Mouse (Mus musculus): ENCODE measurements at regions not wholly inside any gene's neighbourhood (a gene's known extent, or its start where the extent isn't known, plus 50 kb on each side); places are given as distances from the start of the nearest gene placed in this dataset.

DNA sequence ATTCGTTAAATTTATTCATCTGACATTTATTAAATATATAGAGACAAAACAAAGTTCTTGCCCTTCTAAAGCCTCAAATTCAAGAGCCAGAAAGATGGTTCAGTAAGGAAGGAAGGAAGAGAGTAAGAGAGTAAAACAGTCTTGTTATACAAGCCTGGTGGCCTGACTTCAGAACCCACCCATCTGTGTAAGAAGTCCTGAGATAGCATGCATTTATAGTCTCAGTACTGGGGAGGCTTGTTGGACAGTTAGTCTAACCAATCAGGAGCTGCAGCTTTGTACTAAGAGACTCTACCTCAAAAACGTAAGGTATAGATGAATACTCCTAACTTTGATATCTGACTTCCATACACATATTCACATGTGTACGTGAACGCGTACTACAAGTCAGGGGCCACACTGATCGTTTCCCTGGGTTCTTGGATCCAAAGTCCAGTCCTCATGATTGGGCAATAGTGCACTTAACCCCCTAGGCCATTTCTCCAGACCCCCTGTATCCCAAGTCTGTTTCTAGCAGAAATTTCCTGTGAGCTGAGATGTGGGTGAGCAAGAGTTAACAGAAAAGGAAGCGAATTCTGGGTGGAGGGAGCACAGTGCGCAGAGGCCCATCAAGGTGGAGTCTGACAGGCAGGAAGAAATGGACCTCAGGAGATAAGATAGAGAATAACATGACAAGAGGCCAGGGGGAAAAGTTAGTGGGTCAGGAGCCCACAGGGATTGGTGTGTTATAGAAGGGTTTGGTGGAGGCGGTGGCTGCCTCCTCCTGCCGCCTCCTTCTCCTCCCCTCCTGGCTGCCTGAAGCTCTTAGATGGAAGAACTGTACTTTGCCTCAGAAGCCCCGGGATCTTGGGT lies 187.0 kb downstream of the Kit start:
- DNase-seq, result no peak

GRCm38 (mm10) chr5:75756168-75756567 lies 181.5 kb downstream of the Kit start:
- no peak for DNase-seq

DNA sequence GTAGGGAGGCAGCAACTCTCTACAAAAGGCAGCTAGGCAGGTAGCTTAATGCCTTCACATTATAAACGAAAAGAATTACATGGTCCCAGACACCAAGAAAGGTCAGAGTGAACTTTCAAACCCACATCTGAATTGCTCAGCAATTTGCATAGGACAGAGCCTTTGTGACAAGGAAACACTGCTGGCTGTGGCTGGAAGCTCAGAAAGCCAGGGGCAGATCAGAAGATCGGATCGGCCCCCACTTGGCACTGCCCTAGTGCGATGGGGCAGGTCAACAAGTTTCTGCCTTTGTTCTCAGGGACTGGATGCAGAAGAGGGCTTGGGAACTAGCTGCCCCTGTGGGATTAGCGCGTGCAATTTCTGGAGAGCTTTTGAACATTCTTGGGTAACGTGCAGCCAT lies 179.6 kb downstream of the Kit start:
- no peak for DNase-seq

DNA sequence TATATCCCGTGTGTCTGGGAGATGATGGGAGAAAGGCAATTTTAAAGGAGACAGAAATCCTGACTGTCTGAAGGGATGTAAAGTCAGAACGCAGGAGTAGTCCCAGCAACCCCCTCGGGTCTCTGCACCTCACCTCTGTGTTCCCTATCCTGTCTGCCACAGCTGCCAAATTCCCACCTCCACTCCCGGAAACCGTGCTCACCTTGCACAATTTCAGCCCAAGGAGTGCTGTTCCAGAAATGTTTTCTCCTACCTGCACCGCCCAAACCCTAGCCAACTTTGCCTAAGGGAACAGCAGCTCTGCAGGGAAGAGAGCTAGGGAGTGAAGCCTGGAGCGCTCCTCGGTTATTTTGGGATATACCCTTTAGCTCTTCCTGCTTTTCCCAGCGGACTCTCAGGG lies 170.6 kb downstream of the Kit start:
- DNase-seq, result no peak

GRCm38 (mm10) chr5:75744475-75745045 lies 169.8 kb downstream of the Kit start:
- DNase-seq, result no peak

- no peak for DNase-seq
Observed at GRCm38 (mm10) chr5:75739336-75739735, 164.6 kb downstream of the Kit start.

GRCm38 (mm10) chr5:75738445-75738844 lies 163.7 kb downstream of the Kit start:
- DNase-seq, result no peak

- no peak for DNase-seq
Observed at GRCm38 (mm10) chr5:75737752-75738151, 163.0 kb downstream of the Kit start.

DNA sequence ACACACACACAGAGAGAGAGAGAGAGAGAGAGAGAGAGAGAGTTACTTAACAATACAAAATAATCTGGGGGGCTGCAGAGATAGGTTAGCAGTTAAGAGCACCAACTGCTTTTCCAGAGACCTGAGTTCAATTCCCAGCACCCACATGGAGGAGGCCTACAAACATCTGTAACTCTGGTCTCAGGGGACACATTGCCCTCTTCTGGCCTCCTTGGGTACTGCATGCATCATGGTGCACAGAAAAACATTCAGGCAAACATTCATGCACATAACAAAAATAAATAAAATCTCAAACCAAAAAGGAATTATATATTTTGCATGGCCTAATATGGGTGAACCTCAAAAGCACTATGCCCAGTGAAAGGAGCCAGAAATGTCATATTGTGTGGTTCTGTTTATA lies 161.6 kb downstream of the Kit start:
- DNase-seq, result peak; percentile 6 to 12

- no peak for DNase-seq
Observed at GRCm38 (mm10) chr5:75734508-75734907, 159.8 kb downstream of the Kit start.

DNA sequence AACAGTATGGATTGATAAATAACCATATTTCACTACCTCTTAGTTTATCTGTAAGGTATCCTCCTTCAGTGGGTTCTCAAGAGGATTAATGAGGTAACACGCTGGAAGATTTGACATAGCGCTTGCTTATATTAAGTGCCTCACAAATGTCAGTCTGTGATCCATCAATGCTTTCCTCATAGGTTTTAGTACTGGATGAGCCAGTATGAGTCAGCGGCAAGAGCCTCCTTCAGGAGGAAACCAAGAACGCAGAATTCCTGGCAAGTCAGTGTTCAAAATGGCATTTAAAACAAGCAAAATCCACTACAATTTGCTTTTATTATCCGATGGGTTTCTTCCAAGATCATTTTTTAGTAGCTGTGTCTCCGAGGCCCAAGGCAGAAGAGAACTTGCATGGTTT lies 159.3 kb downstream of the Kit start:
- no peak for DNase-seq

DNA sequence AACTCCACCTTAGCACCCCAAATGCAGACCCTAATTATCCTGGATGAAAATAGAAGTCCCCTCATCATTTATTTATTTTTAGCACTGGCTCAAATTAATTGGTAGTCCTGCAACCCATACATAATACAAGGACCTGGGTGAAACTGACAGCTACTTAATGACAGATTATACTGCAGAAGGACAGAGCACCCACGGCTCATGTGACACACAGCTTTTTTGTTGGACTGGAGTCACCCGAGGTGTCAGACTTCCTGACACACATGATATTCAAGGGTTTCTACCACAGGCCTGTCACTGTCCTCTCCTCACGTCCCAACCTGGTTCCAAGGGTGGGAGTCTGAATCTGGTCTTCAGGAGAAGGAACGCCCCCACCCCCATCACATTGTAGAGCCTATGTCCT lies 156.5 kb downstream of the Kit start:
- DNase-seq, result no peak

DNA sequence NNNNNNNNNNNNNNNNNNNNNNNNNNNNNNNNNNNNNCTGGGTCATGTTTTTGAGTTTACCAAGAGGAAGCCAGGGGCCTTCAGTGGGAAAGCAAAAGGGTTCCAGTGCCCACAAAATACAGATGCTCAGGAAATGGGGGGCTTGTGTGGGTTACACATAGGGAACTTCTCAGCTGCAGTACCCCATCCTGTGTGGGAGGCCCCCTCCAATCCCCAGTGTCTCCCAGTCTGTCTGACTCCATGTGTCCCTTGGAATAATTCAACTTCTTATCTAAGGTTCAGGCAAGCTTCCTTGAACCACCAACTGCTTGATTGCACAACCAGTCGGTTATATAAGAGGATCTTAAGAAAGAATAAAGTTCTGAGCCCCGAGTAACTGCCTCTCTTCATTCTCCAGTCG lies 156.0 kb downstream of the Kit start:
- no peak for DNase-seq

GRCm38 (mm10) chr5:75721291-75721690 lies 146.6 kb downstream of the Kit start:
- no peak for DNase-seq

- no peak for DNase-seq
Observed at GRCm38 (mm10) chr5:75720091-75720940, 145.6 kb downstream of the Kit start.

DNA sequence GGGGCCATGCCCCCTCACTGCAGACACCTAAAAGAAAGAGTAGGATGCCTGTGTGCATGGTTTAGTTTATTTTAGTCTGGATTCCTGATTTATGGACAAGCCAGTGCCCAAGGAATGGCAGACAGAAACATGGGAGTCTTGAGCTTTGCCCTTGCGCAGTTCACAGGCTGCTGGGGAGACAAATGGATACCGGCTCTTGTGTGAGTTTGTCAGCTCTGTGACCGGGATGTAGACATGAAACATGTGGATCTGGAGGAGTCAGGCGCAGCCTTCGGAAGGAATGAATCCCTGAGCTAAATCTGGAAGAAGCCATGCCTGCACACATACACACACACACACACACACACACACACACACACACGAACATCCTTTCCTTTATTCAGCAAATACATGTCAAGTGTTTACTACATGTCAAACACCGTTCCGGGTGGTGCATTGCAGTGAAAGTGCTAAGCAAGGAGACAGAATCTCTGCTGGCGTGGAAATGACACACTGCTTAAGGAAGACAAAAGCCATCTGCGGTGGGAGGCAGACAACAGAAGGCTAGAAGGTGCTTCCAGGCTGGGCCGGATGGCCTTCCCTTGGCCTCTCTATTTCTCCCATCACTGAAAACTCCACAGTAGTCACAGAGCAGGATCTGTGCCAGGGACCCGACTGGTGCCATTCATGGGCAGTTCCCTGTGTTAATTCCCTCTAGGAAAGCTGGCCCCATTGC lies 144.0 kb downstream of the Kit start:
- no peak for DNase-seq

All from B cell, adult 2 months (primary cell).